Mouse (Mus musculus): ENCODE results near the gene Pnpla7.

- TF ChIP-seq CTCF (conservative IDR thresholded peaks at IDR 0.05; ENCODE audit: low read length): no peak
- TF ChIP-seq POU5F1 (IDR thresholded peaks at IDR 0.05; ENCODE audit: borderline replicate concordance, low read length): no peak
- no peak for TF ChIP-seq NANOG (IDR thresholded peaks at IDR 0.05; ENCODE audit: borderline replicate concordance, low read length)
These were observed 118.9 kb downstream of the Pnpla7 start for GRCm38 (mm10) chr2:25094785-25095108.
